Mouse (Mus musculus) heart, postnatal 0 days (tissue): ENCODE measurements around the gene Eif4e1b. TPM values are rescaled to one million over a fixed set of nuclear protein-coding genes. Genes with fewer than 3 reads are reported as not detected.

ENCODE experiments used
- ATAC-seq: fragments of 200-750 bp; cut with Nextera tagmentation; 2 replicates; pipeline ENCODE4 v1.8.0; 2017; ENCODE audit warnings: low read depth, moderate number of reproducible peaks, moderate library complexity; ENCODE audit not compliant: insufficient read depth
- DNase-seq: peaks from one replicate; pipeline ENCODE4 v3.0.0-alpha.2; 2016; ENCODE audit warnings: low spot score
- H3K27ac ChIP-seq: fragments of 300-500 bp; sonication (generic); 2 replicates; pipeline ENCODE4 v1.5.1; 2014; ENCODE audit warnings: low read depth, mild to moderate bottlenecking
- H3K27me3 ChIP-seq: fragments of 300-500 bp; sonication (generic); 2 replicates; pipeline ENCODE4 v1.6.1; 2014; ENCODE audit warnings: low read length, mixed read lengths; ENCODE audit not compliant: control insufficient read depth, insufficient read depth
- H3K36me3 ChIP-seq: fragments of 300-500 bp; sonication (generic); replicated peaks from 2 replicates; pipeline ENCODE4 v1.6.1; 2014; ENCODE audit warnings: low read length, mixed read lengths; ENCODE audit not compliant: control insufficient read depth, insufficient read depth
- H3K4me1 ChIP-seq: fragments of 300-500 bp; sonication (generic); 2 replicates; pipeline ENCODE4 v1.6.1; 2014; ENCODE audit warnings: antibody characterized with exemption; ENCODE audit not compliant: control insufficient read depth, insufficient read depth
- H3K4me2 ChIP-seq: fragments of 300-500 bp; sonication (generic); 2 replicates; pipeline ENCODE4 v1.6.1; 2014; ENCODE audit warnings: low read depth, mild to moderate bottlenecking, low read length, moderate library complexity
- H3K4me3 ChIP-seq: fragments of 300-500 bp; sonication (generic); 2 replicates; pipeline ENCODE4 v1.5.1; 2014; ENCODE audit warnings: low read depth, low read length
- H3K9ac ChIP-seq: fragments of 300-500 bp; sonication (generic); replicated peaks from 2 replicates; pipeline ENCODE4 v1.6.1; 2014; ENCODE audit warnings: low read depth, low read length, mixed read lengths
- H3K9me3 ChIP-seq: fragments of 300-500 bp; sonication (generic); replicated peaks from 2 replicates; pipeline ENCODE4 v1.6.1; 2016; ENCODE audit warnings: low read length; ENCODE audit not compliant: control insufficient read depth
- CTCF ChIP-seq: IDR thresholded peaks from 2 replicates; pipeline ENCODE4 v1.5.1; 2016; ENCODE audit warnings: antibody characterized with exemption, control low read depth, low read depth
- EP300 ChIP-seq: IDR thresholded peaks from 2 replicates; pipeline ENCODE4 v1.6.1; 2016; ENCODE audit warnings: antibody characterized with exemption, low read depth
- WGBS: fragments of 180-500 bp; shearing (Covaris S2); extraction: QIAGEN DNeasy Blood & Tissue Kit; methylation state at CpG from one replicate; pipeline ENCODE4 v1.1.7; 2014; 5-methylcytosine and 5-hydroxymethylcytosine counted together
- polyA plus RNA-seq: library from polyadenylated mRNA; unstranded; fragments of >200 nt; fragmentation: Nextera tagmentation; extraction: Ambion mirVana; gene quantifications from 2 replicates; pipeline ENCODE4 v1.2.1, GENCODE M21; 2015
- total RNA-seq: library from RNA; depleted of rRNA; stranded (reverse); fragments of >200 nt; gene quantifications from 2 replicates; pipeline ENCODE4 v1.2.3, GENCODE M21; 2014; ENCODE audit warnings: low replicate concordance; rRNA removed

The Eif4e1b gene
- total and polyA plus RNA-seq, 2 experiments from 2014 or later: not detected

DNA sequence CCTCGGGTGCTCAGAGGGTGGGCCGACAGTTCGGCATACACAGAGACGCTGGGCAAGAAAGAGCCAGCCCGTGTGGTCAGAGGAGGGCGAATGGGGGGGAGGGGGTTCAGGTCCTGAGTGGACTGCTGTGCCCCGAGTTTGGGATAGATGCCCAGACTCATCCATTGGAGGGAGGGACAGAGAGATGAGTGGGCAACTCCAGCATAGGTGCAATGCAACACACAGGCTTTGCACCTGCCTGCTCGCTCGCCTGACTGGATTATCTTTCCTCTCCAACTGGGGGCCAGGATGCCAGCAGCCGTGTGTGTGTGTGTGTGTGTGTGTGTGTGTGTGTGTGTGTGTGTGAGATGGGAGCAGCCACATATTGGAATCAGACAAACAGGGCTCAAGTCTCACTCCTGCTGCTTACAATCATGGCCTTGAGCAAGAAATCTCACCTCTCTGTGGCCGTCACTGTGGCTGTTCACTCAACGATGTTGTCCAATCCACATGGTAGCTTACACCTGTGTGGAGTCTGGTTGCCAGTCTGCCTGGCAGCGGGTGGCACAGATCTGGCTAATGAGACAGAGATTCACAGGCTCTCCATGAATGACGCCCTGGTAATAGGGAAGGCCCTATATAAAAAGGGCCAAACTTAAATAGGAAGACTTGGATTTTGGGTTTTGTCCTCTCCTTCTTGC, 52.7 kb downstream of the Eif4e1b start:
- H3K4me2 ChIP-seq: no peak overlapping the region
- H3K4me1 ChIP-seq: no peaks in the 10 kb centered on the region
- H3K27ac ChIP-seq: no peak overlapping the region

DNA sequence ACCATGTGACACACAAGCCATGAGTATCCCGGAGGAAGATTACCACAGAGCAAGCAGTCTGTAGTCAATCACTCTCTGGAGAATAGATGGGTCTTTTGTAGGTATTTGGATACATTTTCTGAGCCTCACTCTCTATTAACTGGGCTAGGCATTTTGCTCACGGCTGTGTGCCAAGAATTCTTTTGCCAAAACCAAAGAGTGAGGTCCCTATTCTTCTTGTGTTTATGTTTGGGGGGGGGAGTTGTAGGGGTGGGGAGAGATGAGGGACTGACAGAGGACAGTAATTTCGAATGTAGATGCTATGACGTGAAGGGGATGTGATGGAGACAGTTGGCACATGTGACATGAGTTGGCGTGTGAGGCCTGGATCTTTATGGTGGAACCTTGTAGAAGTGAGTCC, 53.3 kb downstream of the Eif4e1b start:
- Histone ChIP-seq H3K4me1 (no peaks in the 10 kb centered on the region), H3K27ac (no peak overlapping the region), H3K36me3 (no peaks in the 10 kb centered on the region), H3K4me2 (no peak overlapping the region), H3K9ac (no peak overlapping the region), H3K27me3 (no peaks in the 10 kb centered on the region), H3K9me3 (no peaks in the 10 kb centered on the region), H3K4me3 (no peak overlapping the region)
- no peak for ATAC-seq
- no peak for TF ChIP-seq EP300
- TF ChIP-seq CTCF: no peak
- no peak for DNase-seq
- 55% methylated on average over 5 of the region's 5 CpGs for WGBS

More for the DNA sequence above, 52.7 kb downstream of the Eif4e1b start:
- no peak for TF ChIP-seq CTCF
- no peak for TF ChIP-seq EP300
- DNase-seq: no peak
- WGBS: 71% methylated on average over 14 of the region's 14 CpGs
- no peak for ATAC-seq
- no peak overlapping the region for H3K9ac ChIP-seq
- no peaks in the 10 kb centered on the region for H3K27me3 ChIP-seq
- no peak overlapping the region for H3K4me3 ChIP-seq
- no peaks in the 10 kb centered on the region for H3K36me3 ChIP-seq
- H3K9me3 ChIP-seq: no peaks in the 10 kb centered on the region

DNA sequence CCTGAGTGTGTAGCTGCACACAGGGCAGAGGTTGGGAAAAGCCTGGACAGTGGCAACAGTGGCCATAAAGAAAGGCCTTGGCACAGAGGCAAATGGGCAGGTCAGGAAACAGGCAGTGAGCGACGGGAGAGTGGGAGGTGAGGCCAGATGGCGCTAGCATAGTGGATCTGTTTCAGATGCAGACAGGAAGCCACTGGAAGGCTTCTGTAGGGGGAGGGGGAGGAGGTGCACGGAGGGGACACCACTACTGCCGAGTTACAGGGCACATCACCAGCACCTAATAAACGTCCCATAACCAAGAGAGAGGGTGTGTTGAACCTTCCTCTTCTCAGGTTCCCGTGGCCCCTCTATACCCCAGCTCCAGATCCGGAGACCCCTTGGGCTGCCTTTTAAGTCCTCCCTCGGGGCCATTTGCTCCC, 53.7 kb downstream of the Eif4e1b start:
- TF ChIP-seq CTCF (no peak), EP300 (no peak)
- ATAC-seq: no peak

More for the DNA sequence above, 53.7 kb downstream of the Eif4e1b start:
- H3K9ac ChIP-seq: no peak overlapping the region
- H3K4me1 ChIP-seq: no peaks in the 10 kb centered on the region
- no peaks in the 10 kb centered on the region for H3K36me3 ChIP-seq
- H3K4me2 ChIP-seq: no peak overlapping the region
- H3K4me3 ChIP-seq: no peak overlapping the region
- no peak for DNase-seq
- no peaks in the 10 kb centered on the region for H3K27me3 ChIP-seq
- 9% methylated on average over 9 of the region's 9 CpGs for WGBS
- H3K27ac ChIP-seq: no peak overlapping the region
- no peaks in the 10 kb centered on the region for H3K9me3 ChIP-seq

Other genes with a start within 250 kb of the Eif4e1b start
- gene 4833439L19Rik, start 218.6 kb upstream of the Eif4e1b start, total RNA-seq: 106 and 130 TPM in 2 replicates
- 100 and 110 TPM in 2 replicates for gene 4833439L19Rik, start 218.6 kb upstream of the Eif4e1b start, polyA plus RNA-seq
- 13.6 and 85.9 TPM in 2 replicates for gene Arl10, start 209.0 kb upstream of the Eif4e1b start, total RNA-seq
- 9.4 and 10.7 TPM in 2 replicates for gene Arl10, start 209.0 kb upstream of the Eif4e1b start, polyA plus RNA-seq
- 12.1 and 22.9 TPM in 2 replicates for gene Nop16, start 193.9 kb upstream of the Eif4e1b start, total RNA-seq
- gene Nop16, start 193.9 kb upstream of the Eif4e1b start, polyA plus RNA-seq: 29.9 and 30.0 TPM in 2 replicates
- 262 and 392 TPM in 2 replicates for gene Higd2a, start 193.8 kb upstream of the Eif4e1b start, total RNA-seq
- 496 and 515 TPM in 2 replicates for gene Higd2a, start 193.8 kb upstream of the Eif4e1b start, polyA plus RNA-seq
- gene Cltb, start 172.7 kb upstream of the Eif4e1b start, total RNA-seq: 32.1 and 43.6 TPM in 2 replicates
- gene Cltb, start 172.7 kb upstream of the Eif4e1b start, polyA plus RNA-seq: 66.0 and 66.2 TPM in 2 replicates
- gene Faf2, start 162.2 kb upstream of the Eif4e1b start, total RNA-seq: 32.1 and 48.9 TPM in 2 replicates
- gene Faf2, start 162.2 kb upstream of the Eif4e1b start, polyA plus RNA-seq: 27.2 and 29.2 TPM in 2 replicates
- 40.1 and 55.1 TPM in 2 replicates for gene Rnf44, start 90.1 kb upstream of the Eif4e1b start, total RNA-seq
- gene Rnf44, start 90.1 kb upstream of the Eif4e1b start, polyA plus RNA-seq: 28.3 and 30.8 TPM in 2 replicates
- 0.04 TPM in 1 of 2 replicates, not detected in the other for gene Cdhr2, start 82.5 kb upstream of the Eif4e1b start, total RNA-seq
- gene Cdhr2, start 82.5 kb upstream of the Eif4e1b start, polyA plus RNA-seq: not detected in 2 replicates
- not detected in 2 replicates for gene Gprin1, start 34.1 kb upstream of the Eif4e1b start, total RNA-seq
- 0.03 TPM in 1 of 2 replicates, not detected in the other for gene Gprin1, start 34.1 kb upstream of the Eif4e1b start, polyA plus RNA-seq
- gene Sncb, start 17.4 kb upstream of the Eif4e1b start, total RNA-seq: not detected in 2 replicates
- gene Sncb, start 17.4 kb upstream of the Eif4e1b start, polyA plus RNA-seq: not detected in 2 replicates
- 4.5 and 7.6 TPM in 2 replicates for gene Tspan17, start 5.4 kb downstream of the Eif4e1b start, total RNA-seq
- gene Tspan17, start 5.4 kb downstream of the Eif4e1b start, polyA plus RNA-seq: 7.5 and 9.3 TPM in 2 replicates
- gene Unc5a, start 165.4 kb downstream of the Eif4e1b start, total RNA-seq: 3.7 and 5.5 TPM in 2 replicates
- gene Unc5a, start 165.4 kb downstream of the Eif4e1b start, polyA plus RNA-seq: 0.70 and 0.88 TPM in 2 replicates
- 0.38 and 1.0 TPM in 2 replicates for gene Hk3, start 237.4 kb downstream of the Eif4e1b start, total RNA-seq
- 0.38 and 0.62 TPM in 2 replicates for gene Hk3, start 237.4 kb downstream of the Eif4e1b start, polyA plus RNA-seq